Mouse (Mus musculus) limb, embryonic 13.5 days (tissue): ENCODE measurements at regions not wholly inside any gene's neighbourhood (a gene's known extent, or its start where the extent isn't known, plus 50 kb on each side); places are given as distances from the start of the nearest gene placed in this dataset.

Source experiments
- ATAC-seq: fragments of 200-750 bp; cut with Nextera tagmentation; 2 replicates; pipeline ENCODE4 v1.8.0; 2017; ENCODE audit warnings: low read depth, moderate number of reproducible peaks, moderate TSS enrichment; ENCODE audit not compliant: low FRiP score
- H3K27ac ChIP-seq: fragments of 300-500 bp; sonication (generic); 2 replicates; pipeline ENCODE4 v1.5.1; 2015; ENCODE audit warnings: inconsistent platforms, mild to moderate bottlenecking, moderate library complexity
- H3K27me3 ChIP-seq: fragments of 300-500 bp; sonication (generic); 2 replicates; pipeline ENCODE4 v1.6.1; 2015; ENCODE audit warnings: mild to moderate bottlenecking, inconsistent platforms
- H3K36me3 ChIP-seq: fragments of 300-500 bp; sonication (generic); 2 replicates; pipeline ENCODE4 v1.6.1; 2015; ENCODE audit warnings: inconsistent platforms, mild to moderate bottlenecking, moderate library complexity
- H3K4me1 ChIP-seq: fragments of 300-500 bp; sonication (generic); 2 replicates; pipeline ENCODE4 v1.6.1; 2015; ENCODE audit warnings: inconsistent platforms
- H3K4me2 ChIP-seq: fragments of 300-500 bp; sonication (generic); replicated peaks from 2 replicates; pipeline ENCODE4 v1.6.1; 2015; ENCODE audit warnings: inconsistent platforms, mild to moderate bottlenecking, moderate library complexity
- H3K4me3 ChIP-seq: fragments of 300-500 bp; sonication (generic); 2 replicates; pipeline ENCODE4 v1.5.1; 2015; ENCODE audit warnings: moderate library complexity, mild to moderate bottlenecking, inconsistent platforms
- H3K9ac ChIP-seq: fragments of 300-500 bp; sonication (generic); 2 replicates; pipeline ENCODE4 v1.6.1; 2015; ENCODE audit warnings: mild to moderate bottlenecking, inconsistent platforms
- H3K9me3 ChIP-seq: fragments of 300-500 bp; sonication (generic); 2 replicates; pipeline ENCODE4 v1.6.1; 2016; ENCODE audit warnings: inconsistent platforms
- WGBS: fragments of 180-500 bp; shearing (Covaris S2); methylation state at CpG from one replicate; pipeline ENCODE4 v1.1.7; 2015; 5-methylcytosine and 5-hydroxymethylcytosine counted together

DNA sequence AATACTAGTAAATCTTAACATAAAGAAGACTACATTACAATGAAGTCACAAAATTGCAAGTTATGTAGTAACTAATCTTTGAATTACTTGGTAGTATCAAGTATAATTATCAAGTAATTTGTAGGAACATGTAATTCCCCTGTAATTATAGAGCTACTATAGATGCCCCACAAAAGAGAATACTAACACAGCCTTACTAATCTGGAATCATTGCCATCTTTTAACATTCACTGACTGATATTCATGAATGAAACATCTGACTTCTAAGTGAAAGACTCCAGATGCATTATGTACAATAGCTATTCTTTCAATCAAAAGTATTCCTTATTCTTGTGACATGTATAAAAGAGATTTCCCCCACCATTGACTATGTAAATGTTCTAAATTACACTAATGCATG is 337.3 kb upstream of the Tecrl start:
- Histone ChIP-seq H3K4me3 (no peak overlapping the region), H3K27ac (no peak overlapping the region), H3K4me2 (no peak overlapping the region), H3K9me3 (no peaks in the 10 kb centered on the region), H3K36me3 (no peaks in the 10 kb centered on the region), H3K27me3 (no peaks in the 10 kb centered on the region), H3K9ac (no peak overlapping the region), H3K4me1 (no peaks in the 10 kb centered on the region)
- no peak for ATAC-seq

DNA sequence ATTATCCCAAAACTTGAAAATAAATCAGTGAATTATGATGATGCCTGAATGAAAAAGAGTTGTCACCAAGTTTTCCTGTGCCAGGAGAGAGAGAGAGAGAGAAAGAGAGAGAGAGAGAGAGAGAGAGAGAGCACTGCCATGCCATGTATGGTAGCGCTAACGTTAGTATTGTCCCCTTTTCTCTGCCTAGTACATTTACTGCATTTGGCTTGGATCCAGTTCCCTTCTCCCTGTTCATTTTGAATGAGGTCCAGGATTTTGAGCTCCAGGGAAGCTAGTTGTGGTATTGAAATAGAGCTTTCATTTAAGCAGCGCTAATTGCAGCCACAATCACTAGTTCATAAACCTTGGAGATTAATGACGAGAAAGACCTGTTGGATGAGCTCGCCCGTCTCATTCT is 323.4 kb upstream of the Tecrl start:
- Histone ChIP-seq H3K4me1 (no peaks in the 10 kb centered on the region), H3K9me3 (no peaks in the 10 kb centered on the region), H3K9ac (no peak overlapping the region), H3K4me2 (no peak overlapping the region), H3K27ac (no peak overlapping the region), H3K4me3 (no peak overlapping the region), H3K36me3 (no peaks in the 10 kb centered on the region), H3K27me3 (no peaks in the 10 kb centered on the region)
- WGBS = 60% methylated on average over 6 of the region's 6 CpGs
- no peak for ATAC-seq

GRCm38 (mm10) chr5:83659091-83659490 is 304.1 kb upstream of the Tecrl start:
- no peak overlapping the region for H3K9ac ChIP-seq
- no peaks in the 10 kb centered on the region for H3K27me3 ChIP-seq
- H3K4me3 ChIP-seq = no peak overlapping the region
- WGBS = 73% methylated on average over 2 of the region's 2 CpGs
- no peaks in the 10 kb centered on the region for H3K9me3 ChIP-seq
- no peak for ATAC-seq
- no peaks in the 10 kb centered on the region for H3K4me1 ChIP-seq
- H3K36me3 ChIP-seq = no peaks in the 10 kb centered on the region
- H3K4me2 ChIP-seq = no peak overlapping the region
- H3K27ac ChIP-seq = no peak overlapping the region

DNA sequence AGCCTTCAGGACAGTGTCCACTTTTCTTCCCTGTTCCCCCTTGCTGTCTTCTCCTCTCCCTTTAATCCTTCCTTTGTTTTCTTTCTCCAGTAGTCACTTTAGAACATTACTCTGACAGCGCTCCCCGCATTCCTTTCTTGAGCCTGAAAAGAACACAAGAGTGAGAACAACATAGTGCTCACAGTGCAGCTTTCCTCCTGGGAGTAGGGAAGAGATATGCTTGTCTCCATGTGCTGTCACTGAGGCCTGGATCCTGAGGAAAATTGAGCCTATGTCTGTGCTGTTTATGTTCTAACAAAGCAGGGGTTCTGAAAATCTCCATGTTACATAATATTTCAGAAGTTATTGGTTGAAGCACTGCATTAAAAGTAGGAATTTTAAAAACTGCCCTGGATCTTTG is 296.3 kb upstream of the Tecrl start:
- H3K27ac ChIP-seq = no peak overlapping the region
- ATAC-seq = no peak
- no peak overlapping the region for H3K4me2 ChIP-seq
- H3K9ac ChIP-seq = no peak overlapping the region
- no peak overlapping the region for H3K4me3 ChIP-seq
- H3K27me3 ChIP-seq = peaks cover 14% of the 10 kb centered on the region
- H3K36me3 ChIP-seq = no peaks in the 10 kb centered on the region
- H3K4me1 ChIP-seq = no peaks in the 10 kb centered on the region
- WGBS = 68% methylated on average over 2 of the region's 2 CpGs
- H3K9me3 ChIP-seq = no peaks in the 10 kb centered on the region

DNA sequence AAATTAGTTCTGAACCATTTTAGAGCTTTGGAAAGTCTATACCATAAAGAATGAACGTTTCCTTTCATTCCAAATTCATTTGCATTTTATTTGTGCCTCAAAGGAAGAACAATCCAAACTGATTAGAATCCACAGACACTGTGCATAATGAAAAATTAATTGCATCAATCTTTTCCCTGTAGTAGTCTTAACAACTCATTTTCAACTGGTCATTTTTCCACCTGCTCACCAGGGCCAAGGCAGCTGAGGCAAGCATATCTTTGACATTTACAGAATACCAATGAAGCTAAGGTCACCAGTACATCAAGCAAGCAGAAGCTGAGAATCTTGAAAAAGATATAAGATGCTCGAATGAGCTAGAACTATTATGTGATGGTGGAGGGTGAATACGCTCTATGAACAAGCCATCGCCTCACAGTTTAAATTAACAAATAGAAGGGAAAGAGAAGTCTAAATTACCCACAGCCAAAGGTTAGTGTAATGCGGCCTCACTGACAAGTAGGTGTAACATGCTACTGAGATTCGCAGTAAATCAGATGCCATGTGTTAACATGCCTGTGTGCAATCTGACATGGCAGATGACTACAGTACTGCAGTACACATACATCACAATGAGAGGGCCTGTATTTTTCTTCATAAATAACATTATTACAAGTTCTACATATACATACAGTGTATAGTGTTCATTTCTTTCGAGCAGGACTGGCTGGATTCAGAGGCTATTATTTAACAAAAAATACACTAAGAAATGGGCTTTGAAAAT is 267.8 kb upstream of the Tecrl start:
- no peak overlapping the region for H3K4me2 ChIP-seq
- H3K27me3 ChIP-seq = no peaks in the 10 kb centered on the region
- H3K9ac ChIP-seq = no peak overlapping the region
- H3K9me3 ChIP-seq = no peaks in the 10 kb centered on the region
- 84% methylated on average over 7 of the region's 7 CpGs for WGBS
- no peaks in the 10 kb centered on the region for H3K4me1 ChIP-seq
- H3K4me3 ChIP-seq = no peak overlapping the region
- H3K27ac ChIP-seq = no peak overlapping the region
- ATAC-seq = no peak
- no peaks in the 10 kb centered on the region for H3K36me3 ChIP-seq

DNA sequence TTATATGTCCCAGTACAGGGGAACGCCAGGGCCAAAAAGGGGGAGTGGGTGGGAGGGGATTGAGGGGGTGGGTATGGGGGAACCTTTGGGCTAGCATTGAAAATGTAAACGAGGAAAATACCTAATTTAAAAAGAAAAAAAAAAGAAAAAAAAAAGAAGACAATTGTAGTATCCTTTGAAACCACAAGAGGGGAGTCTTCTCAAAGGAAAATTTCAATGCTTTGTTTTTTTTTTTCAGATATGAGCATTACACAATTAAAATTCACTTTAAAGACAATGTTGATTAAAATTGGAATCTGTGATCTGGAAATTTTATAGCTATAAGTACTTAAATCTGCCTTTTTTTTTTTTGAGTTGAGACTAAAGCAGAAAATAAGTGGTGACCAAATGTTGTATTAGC is 255.8 kb upstream of the Tecrl start:
- Histone ChIP-seq H3K4me2 (no peak overlapping the region), H3K4me1 (no peaks in the 10 kb centered on the region), H3K36me3 (no peaks in the 10 kb centered on the region), H3K4me3 (no peak overlapping the region), H3K27me3 (peaks cover 5% of the 10 kb centered on the region; the same call in 1 of the 2 replicates), H3K9me3 (no peaks in the 10 kb centered on the region), H3K9ac (no peak overlapping the region), H3K27ac (no peak overlapping the region)
- ATAC-seq = no peak
- WGBS = 49% methylated on average over 2 of the region's 2 CpGs

DNA sequence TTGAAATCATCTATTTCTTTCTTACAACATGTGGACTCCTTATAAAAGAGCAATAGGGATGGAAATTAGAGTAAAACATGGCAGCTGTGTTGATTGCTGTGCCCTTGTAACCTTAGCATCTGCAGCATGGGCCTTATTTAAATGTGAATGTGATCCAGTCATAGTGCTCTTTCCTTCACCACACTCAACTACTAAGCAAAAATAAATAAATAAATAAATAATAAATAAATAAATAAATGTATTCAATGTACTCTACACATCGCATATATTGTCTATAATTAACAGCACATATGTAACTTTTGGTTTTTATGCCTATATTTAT is 238.3 kb upstream of the Tecrl start:
- no peak overlapping the region for H3K4me2 ChIP-seq
- no peak overlapping the region for H3K4me3 ChIP-seq
- 76% methylated on average over 1 of the region's 1 CpGs for WGBS
- ATAC-seq = no peak
- H3K4me1 ChIP-seq = no peaks in the 10 kb centered on the region
- H3K36me3 ChIP-seq = no peaks in the 10 kb centered on the region
- H3K9ac ChIP-seq = no peak overlapping the region
- no peaks in the 10 kb centered on the region for H3K27me3 ChIP-seq
- H3K27ac ChIP-seq = no peak overlapping the region
- H3K9me3 ChIP-seq = no peaks in the 10 kb centered on the region

DNA sequence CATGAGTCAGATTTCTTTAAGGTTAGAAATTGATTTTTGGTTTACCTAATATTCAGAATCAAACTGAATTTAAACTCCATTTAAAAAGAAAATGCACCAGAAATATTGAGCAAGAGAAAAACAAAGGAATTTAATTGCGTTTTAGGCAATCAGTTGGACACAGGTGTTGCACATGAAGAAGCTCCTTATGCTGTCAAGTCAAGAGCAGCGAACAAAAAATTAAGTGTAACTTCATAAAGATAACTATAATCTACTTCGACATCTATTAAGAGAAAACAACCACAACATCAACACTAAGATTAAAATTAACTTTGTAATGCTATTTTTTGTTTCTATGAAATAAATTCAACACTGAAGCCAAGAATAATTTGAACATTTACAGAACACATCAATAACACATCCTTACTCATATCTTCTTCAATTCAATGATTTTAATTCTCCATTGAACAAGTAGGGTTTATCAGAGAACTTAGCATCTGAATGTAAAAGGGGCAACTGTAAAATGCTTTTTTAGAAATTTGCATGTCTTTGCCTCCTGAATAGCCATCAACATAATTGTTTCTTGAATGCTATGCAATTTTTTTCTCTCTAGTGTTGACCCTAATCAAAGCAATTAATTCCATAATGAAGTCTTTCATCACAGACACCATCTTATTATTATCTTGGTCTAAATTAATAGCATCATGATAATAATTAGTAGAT is 237.7 kb upstream of the Tecrl start:
- Histone ChIP-seq H3K9me3 (no peaks in the 10 kb centered on the region), H3K4me2 (no peak overlapping the region), H3K27me3 (no peaks in the 10 kb centered on the region), H3K27ac (no peak overlapping the region), H3K4me3 (no peak overlapping the region), H3K36me3 (no peaks in the 10 kb centered on the region), H3K9ac (no peak overlapping the region), H3K4me1 (no peaks in the 10 kb centered on the region)
- no peak for ATAC-seq
- WGBS = 87% methylated on average over 3 of the region's 3 CpGs
